Mouse (Mus musculus) left cerebral cortex, postnatal 10 days (tissue): ENCODE measurements at regions not wholly inside any gene's neighbourhood (a gene's known extent, or its start where the extent isn't known, plus 50 kb on each side); places are given as distances from the start of the nearest gene placed in this dataset.

Experiments used
- DNase-seq, 2 experiments: peaks; one replicate each; pipeline ENCODE4 v3.0.0; 2021 to 2022; ENCODE audit warnings: low spot score in 2 of 2, mixed read lengths in 1 of 2; ENCODE audit errors: extremely low spot score in 1 of 2
- intact Hi-C: fragments of 180-260 bp; cut with DNase I; formaldehyde crosslinking; loops from one replicate; pipeline ENCODE4 v1.15.1; 2025

DNA sequence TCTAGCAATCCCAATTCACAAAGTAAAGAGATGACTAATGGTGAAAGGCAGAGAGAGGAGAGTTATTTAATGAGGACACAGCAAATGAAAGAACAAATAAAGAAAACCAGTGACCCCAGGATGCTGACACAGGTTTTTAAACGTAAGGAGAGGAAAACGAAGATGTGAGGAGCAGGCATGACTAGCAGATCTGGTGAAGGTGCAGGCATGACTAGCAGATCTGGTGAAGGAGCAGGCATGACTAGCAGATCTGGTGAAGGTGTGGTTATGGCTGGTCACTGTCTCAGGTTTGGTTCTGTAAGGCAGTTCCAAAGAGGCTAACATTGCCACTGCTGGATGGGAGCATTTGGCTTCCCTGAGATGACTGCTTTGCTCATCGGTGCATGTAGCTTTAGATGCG, 57.0 kb downstream of the Mbl2 start:
- DNase-seq: no peak
- intact Hi-C loops: no loop called here

DNA sequence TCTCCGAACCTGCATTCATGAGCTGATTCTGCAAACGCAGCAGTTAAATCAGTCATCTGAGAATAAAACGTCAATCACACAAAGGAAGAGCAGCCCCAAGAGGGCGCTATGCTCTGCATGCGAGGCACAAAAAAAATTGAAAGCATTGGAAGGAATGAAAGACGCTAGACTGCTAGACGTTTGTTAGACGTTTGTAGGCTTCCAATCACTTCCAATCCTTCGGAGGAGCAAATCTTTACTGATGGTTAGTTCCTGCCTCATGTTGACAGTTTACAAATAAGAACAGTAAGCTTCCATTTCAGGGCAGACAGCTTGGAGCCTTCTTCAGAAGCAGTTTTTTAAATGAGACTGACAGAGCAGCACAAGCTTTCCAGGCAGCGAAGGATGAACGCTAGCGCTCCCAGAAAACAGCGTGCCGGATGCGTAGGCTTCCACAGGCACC, 62.5 kb downstream of the Mbl2 start:
- DNase-seq: peak; percentile 11 to 27
- intact Hi-C loops: no loop called here

- intact Hi-C loops: no loop called here
- no peak for DNase-seq
Observed at GRCm38 (mm10) chr19:30296024-30296423, 63.3 kb downstream of the Mbl2 start.

- no peak for DNase-seq
- intact Hi-C loops: no loop called here
Observed at GRCm38 (mm10) chr19:30299536-30299935, 66.8 kb downstream of the Mbl2 start.

DNA sequence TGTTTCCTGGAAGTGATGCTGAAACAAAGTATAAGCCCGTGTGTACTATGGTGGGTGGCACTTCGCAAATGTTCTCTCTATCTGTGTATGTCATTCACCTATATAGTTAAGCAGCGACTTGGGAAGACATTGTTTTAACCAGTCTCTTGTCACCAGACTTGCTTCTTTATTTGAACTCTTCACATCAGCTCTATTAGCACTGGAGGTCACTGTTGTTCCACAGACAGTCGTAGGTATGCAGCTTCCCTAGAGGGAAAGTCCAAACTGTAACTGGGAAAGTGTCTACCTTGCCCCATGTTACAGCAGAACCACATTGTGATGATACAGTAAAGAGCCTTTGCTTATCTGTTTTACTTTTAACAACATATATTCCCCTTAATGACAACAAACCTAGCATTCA, 69.5 kb downstream of the Mbl2 start:
- DNase-seq: no peak
- intact Hi-C loops: no loop called here

GRCm38 (mm10) chr19:30306379-30306778, 73.6 kb downstream of the Mbl2 start:
- DNase-seq: peak; percentile 13 to 26
- intact Hi-C loops: no loop called here

DNA sequence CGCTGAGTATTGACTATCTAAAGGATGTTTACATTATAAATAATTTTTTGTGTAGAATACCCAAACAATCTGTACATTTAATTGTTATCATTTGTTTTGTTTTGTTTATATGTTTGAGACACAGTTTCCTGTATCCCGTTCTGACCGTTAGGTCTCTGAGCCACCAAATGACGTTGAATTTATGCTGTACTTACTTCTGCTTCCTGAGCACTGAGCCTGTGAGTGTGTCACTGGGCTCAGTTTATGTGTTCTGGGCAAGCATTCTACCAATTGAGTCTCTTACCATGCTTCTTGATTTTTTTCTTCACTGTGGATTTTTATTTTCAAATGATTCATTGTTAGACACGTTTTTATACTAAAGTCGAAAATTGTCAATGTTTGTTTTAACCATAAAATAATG, 74.2 kb downstream of the Mbl2 start:
- no peak for DNase-seq
- intact Hi-C loops: no loop called here

- DNase-seq: no peak
- intact Hi-C loops: no loop called here
Observed at GRCm38 (mm10) chr19:30317314-30317713, 84.6 kb downstream of the Mbl2 start.

- DNase-seq: no peak
- intact Hi-C loops: no loop called here
Observed at GRCm38 (mm10) chr19:30327693-30328092, 95.0 kb downstream of the Mbl2 start.

- no peak for DNase-seq
- intact Hi-C loops: no loop called here
Observed at GRCm38 (mm10) chr19:30328886-30329285, 96.1 kb downstream of the Mbl2 start.

DNA sequence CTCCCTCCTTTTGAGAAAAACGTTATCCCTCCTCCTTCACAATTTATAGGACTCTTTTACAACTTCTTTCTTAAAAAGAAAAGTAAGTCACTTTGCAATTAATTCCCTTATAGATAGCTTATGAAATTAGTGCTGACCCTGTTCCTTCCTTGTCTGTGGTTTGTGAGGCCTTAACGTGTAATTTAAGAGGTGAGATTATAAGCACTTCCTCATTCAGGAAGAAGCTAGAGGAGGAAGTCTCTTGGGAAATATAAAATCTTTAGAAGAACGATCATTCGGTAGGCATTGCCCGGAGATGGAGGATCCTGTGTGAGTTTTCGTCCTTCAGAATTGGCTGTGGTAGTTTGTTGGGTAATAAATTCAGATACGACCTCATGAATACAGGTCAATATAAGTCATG, 98.0 kb downstream of the Mbl2 start:
- intact Hi-C loops: no loop called here
- no peak for DNase-seq

DNA sequence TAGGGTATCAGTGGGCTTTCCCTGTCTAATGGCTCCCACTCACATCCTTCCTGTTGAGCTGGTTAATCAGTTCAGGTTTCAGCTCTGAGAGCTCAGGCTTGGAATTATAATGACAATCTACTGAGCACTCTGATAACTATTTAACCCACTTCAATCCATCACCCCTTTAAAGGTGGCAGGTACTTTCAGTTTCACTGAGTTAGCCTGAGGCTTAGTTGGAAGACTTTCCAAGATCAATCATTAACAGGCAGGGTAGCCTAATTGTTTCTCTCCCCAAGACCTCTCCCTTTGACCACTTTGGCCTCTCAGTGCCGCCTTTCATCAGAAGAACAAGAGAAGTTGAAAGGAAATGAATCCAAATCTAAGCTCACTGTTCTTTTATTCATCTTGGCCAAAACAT, 99.1 kb downstream of the Mbl2 start:
- DNase-seq: no peak
- intact Hi-C loops: no loop called here

GRCm38 (mm10) chr19:30344401-30344800, 111.7 kb downstream of the Mbl2 start:
- intact Hi-C loops: no loop called here
- no peak for DNase-seq

DNA sequence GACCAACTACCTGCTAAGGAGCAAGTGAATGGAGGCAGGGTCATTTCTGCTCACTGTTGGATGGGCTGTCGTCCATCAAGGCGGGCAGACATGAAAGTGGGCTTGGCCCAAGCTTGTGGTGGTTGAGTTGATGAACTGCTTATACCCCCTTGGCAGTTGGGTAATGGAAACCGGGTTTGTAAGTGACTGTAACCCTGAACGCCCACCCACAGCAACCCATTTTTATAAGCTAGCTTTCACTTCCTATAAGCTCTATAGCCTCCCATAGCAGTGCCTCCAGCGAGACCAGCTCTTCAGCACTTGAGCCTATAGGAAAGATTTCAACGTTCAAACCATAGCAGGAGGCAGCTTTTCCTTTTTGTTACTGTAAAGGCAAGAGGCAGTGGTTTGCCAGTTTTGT, 116.2 kb downstream of the Mbl2 start:
- DNase-seq: no peak
- intact Hi-C loops: no loop called here

- intact Hi-C loops: no loop called here
- no peak for DNase-seq
Observed at GRCm38 (mm10) chr19:30354981-30355380, 122.2 kb downstream of the Mbl2 start.

- no peak for DNase-seq
- intact Hi-C loops: no loop called here
Observed at GRCm38 (mm10) chr19:30358961-30359360, 126.2 kb downstream of the Mbl2 start.

- intact Hi-C loops: no loop called here
- no peak for DNase-seq
Observed at GRCm38 (mm10) chr19:30371901-30372300, 139.2 kb downstream of the Mbl2 start.

- intact Hi-C loops: no loop called here
- no peak for DNase-seq
Observed at GRCm38 (mm10) chr19:30379767-30380166, 147.0 kb downstream of the Mbl2 start.

DNA sequence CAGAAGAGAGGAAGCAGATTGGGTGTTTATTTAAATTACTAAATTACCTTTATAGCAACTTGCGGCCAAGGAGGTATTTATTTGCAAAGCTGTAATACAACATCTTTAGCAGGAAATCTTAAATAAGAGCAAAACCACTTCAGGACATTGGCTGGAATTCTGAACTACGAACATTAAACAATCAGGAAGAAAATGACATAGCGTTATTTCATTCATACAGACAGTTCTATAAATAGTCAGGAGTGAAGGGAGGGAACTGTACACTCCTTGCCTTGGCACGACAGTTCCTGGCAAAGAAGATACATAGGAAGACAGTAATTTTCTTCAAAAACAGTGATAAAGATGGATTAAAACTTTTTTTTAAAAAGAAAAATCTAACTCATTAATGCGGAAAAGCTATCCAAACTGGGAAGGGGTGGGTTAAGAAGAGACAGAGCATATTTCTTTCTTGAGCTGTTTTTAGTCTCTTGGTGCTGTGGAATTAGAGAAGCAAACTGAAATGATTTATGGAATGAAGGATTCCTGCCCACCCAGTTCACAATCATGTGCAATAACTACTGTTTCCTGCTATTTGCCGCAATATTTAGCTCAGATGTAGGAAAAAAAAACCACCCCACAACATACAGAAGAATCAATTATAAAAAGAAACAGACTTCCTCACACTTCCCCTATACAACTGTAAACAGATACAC, 147.9 kb downstream of the Mbl2 start:
- intact Hi-C loops: no loop called here
- DNase-seq: no peak

DNA sequence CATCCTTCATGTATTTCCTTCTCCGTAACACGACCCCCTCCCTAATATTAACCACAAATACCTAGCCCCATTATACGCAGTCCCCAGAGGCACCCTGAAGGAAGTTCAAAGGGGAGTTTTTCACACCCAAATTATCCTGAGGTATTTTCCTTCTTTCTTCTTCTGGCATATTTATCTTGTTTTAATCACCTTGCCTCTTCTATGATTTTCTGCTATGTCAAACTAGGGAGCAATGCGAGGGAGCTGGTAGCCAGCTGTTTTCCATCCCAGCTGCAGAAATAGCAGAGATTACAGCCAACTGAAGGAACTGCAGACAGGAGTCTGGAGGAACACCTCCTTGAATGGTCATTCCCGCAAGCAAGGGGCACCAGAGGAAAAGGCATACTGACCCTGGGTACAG, 155.7 kb downstream of the Dkk1 start:
- no peak for DNase-seq
- intact Hi-C loops: no loop called here

GRCm38 (mm10) chr19:30406943-30407342, 142.5 kb downstream of the Dkk1 start:
- intact Hi-C loops: no loop called here
- DNase-seq: no peak
